In the genomic region with DNA sequence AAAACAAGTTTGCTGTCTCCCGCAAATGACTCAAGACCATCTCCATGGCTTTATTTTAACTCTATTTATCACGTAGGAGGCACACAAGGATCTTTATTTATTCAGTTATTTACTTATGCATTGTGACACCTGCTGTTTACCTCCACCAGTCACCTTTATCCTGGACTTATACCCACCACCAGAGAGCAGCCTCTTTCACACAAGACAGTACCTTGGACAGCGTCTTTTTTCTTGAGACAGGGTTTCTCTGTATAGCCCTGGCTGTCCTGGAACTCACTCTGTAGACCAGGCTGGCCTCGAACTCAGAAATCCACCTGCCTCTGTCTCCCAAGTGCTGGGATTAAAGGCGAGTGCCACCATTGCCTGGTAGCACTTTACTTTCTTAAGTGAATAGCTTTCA, we compare ENCODE assay signal across 11 mouse cellular contexts. TPM values are rescaled to one million over a fixed set of nuclear protein-coding genes. Genes with fewer than 3 reads are reported as not detected.
DNase-seq lines count a peak whose midpoint lies in the region; ATAC-seq and TF ChIP-seq lines count a peak whose summit lies in the region.
"Not testable (repeated sequence)": the region's sequence is repeated elsewhere in the genome, so short reads cannot be mapped to it uniquely, and the experiment has no call there.
"Had no signal": no experiment of that assay in that cellular context is flagged by ENCODE, and none has a peak within 500 bp of the region (broad histone marks: within the 10 kb centered on the region; RNA-seq: fewer than 3 reads in every experiment).

No protein-coding gene starts in this region.

- not testable (repeated sequence) for H3K9me3 ChIP-seq in CH12.LX (replicated peaks; ENCODE audit: low read length); embryonic facial prominence, embryonic 14.5 days (ENCODE audit: control insufficient read depth, low read length); kidney, postnatal 0 days (replicated peaks; ENCODE audit: low read length)

- not testable (repeated sequence) for TF ChIP-seq POLR2A in CH12.LX (IDR thresholded peaks at IDR 0.05; ENCODE audit: low read depth, low read length)

- not testable (repeated sequence) for H3K9ac ChIP-seq in CH12.LX (ENCODE audit: insufficient read depth, low read depth); embryonic facial prominence, embryonic 14.5 days (ENCODE audit: low read depth, low read length); kidney, postnatal 0 days (ENCODE audit: low read depth, low read length)

- ATAC-seq in embryonic facial prominence, embryonic 14.5 days (ENCODE audit: low read depth); kidney, postnatal 0 days (replicated peaks; ENCODE audit: low FRiP score, low read depth): not testable (repeated sequence)
- ATAC-seq in megakaryocyte progenitor cell, adult 5-6 weeks (replicated peaks; ENCODE audit: poor library complexity): 0 out of 2 replicates have a peak, but pooled peaks have one; percentile 44

- H3K4me1 ChIP-seq in CH12.LX (ENCODE audit: control insufficient read depth in 1 of 2, insufficient read depth in 2 of 2); embryonic facial prominence, embryonic 14.5 days (ENCODE audit: control insufficient read depth, insufficient read depth, low read length); kidney, postnatal 0 days (replicated peaks; ENCODE audit: insufficient read depth, low read length): not testable (repeated sequence)

- in situ Hi-C loops in CH12.LX (cut with MboI; ENCODE audit: low pct_ligation_motif_present, low pct_unique_long_range_greater_than_20kb, low sequenced_read_pairs): not testable (repeated sequence)

- H3K79me2 ChIP-seq in CH12.LX (replicated peaks; ENCODE audit: control insufficient read depth, extremely low read depth, insufficient read depth, poor library complexity, severe bottlenecking): not testable (repeated sequence)

- not testable (repeated sequence) for TF ChIP-seq RAD21 in CH12.LX (IDR thresholded peaks at IDR 0.05; ENCODE audit: low read depth, low read length)

- not testable (repeated sequence) for H3K36me3 ChIP-seq in CH12.LX (replicated peaks in 1 of 2; ENCODE audit: control insufficient read depth in 1 of 2, insufficient read depth in 1 of 2, low read length in 1 of 2); embryonic facial prominence, embryonic 14.5 days (ENCODE audit: control insufficient read depth, insufficient read depth, low read length); kidney, postnatal 0 days (ENCODE audit: insufficient read depth, low read length)

- H3K4me2 ChIP-seq in CH12.LX (ENCODE audit: insufficient read depth, low read depth, poor library complexity, severe bottlenecking); embryonic facial prominence, embryonic 14.5 days (ENCODE audit: low read depth, low read length); kidney, postnatal 0 days (ENCODE audit: low read length): not testable (repeated sequence)

- not testable (repeated sequence) for H3K27ac ChIP-seq in CH12.LX (ENCODE audit: insufficient read depth, low read depth); embryonic facial prominence, embryonic 14.5 days (replicated peaks; ENCODE audit: low read depth, low read length); kidney, postnatal 0 days

- not testable (repeated sequence) for H3K4me3 ChIP-seq in CH12.LX (replicated peaks in 1 of 3; ENCODE audit: low read depth in 2 of 3, low read length in 2 of 3, poor library complexity in 1 of 3); embryonic facial prominence, embryonic 14.5 days (ENCODE audit: low read depth, low read length); kidney, postnatal 0 days (replicated peaks; ENCODE audit: low read depth, low read length)

- TF ChIP-seq CTCF in CH12.LX (conservative IDR thresholded peaks at IDR 0.05 in 1 of 2, IDR thresholded peaks at IDR 0.05 in 1 of 2; ENCODE audit: low read depth in 2 of 2, low read length in 2 of 2); kidney, postnatal 0 days (IDR thresholded peaks at IDR 0.05; ENCODE audit: low read depth): not testable (repeated sequence)

- not testable (repeated sequence) for TF ChIP-seq EP300 in CH12.LX (IDR thresholded peaks at IDR 0.05; ENCODE audit: low read length)

- peak; percentile 19 for DNase-seq in CH12.LX (ENCODE audit: extremely low read depth)
- DNase-seq in NIH3T3 (ENCODE audit: low read depth): peak; percentile 56
- peak; percentile 34 for DNase-seq in embryo, embryonic 10 days (ENCODE audit: low spot score)
- DNase-seq in embryonic facial prominence, embryonic 14.5 days (ENCODE audit: low spot score): peak; percentile 24
- peak; percentile 41 for DNase-seq in kidney, postnatal 0 days (ENCODE audit: low spot score)

- peaks cover 11% of the 10 kb centered on the region for H3K27me3 ChIP-seq in CH12.LX (replicated peaks)
- not testable (repeated sequence) for H3K27me3 ChIP-seq in embryonic facial prominence, embryonic 14.5 days (replicated peaks; ENCODE audit: control insufficient read depth, insufficient read depth, low read length); kidney, postnatal 0 days (ENCODE audit: insufficient read depth, low read length)

- 44% methylated on average over 5 of the region's 5 CpGs for WGBS in embryonic facial prominence, embryonic 14.5 days
- WGBS in kidney, postnatal 0 days: 45% methylated on average over 5 of the region's 5 CpGs

- dilution Hi-C loops in CH12.LX (cut with MboI; ENCODE audit: extremely low pct_ligation_motif_present, extremely low pct_unique_long_range_greater_than_20kb, low sequenced_read_pairs): not testable (repeated sequence)

RNA-seq across cellular contexts. Expression of a gene that starts 10.6 kb away (rescaled TPM):
- 13.8 and 14.1 TPM in 2 replicates for total RNA-seq in CH12.LX (2012; rRNA removed)
- total RNA-seq in CH12.LX (2014; rRNA removed): 13.0 and 16.3 TPM in 2 replicates
- 17.9 and 18.0 TPM in 2 replicates for polyA plus RNA-seq in CH12.LX (2012; ENCODE audit: insufficient read length, low read depth)
- polyA plus RNA-seq in embryonic facial prominence, embryonic 14.5 days (2014; fragmentation: Nextera tagmentation; extraction: Ambion mirVana): 12.3 and 14.3 TPM in 2 replicates
- 15.5 and 17.2 TPM in 2 replicates for polyA plus RNA-seq in kidney, postnatal 0 days (2015; fragmentation: Nextera tagmentation; extraction: Ambion mirVana)
- total RNA-seq in megakaryocyte progenitor cell, adult 5-6 weeks (2015): 4.0 and 6.6 TPM in 2 replicates
- total RNA-seq in megakaryocyte progenitor cell, adult 5-6 weeks (2017): 8.1 and 10.8 TPM in 2 replicates

RNA-seq across cellular contexts. Expression of a gene that starts 22.1 kb away (rescaled TPM):
- total RNA-seq in CH12.LX (2012; rRNA removed): 0.13 and 0.17 TPM in 2 replicates
- not detected in 2 replicates for total RNA-seq in CH12.LX (2014; rRNA removed)
- polyA plus RNA-seq in CH12.LX (2012; ENCODE audit: insufficient read length, low read depth): 0.22 TPM in 1 of 2 replicates, not detected in the other
- polyA plus RNA-seq in embryonic facial prominence, embryonic 14.5 days (2014; fragmentation: Nextera tagmentation; extraction: Ambion mirVana): 0.83 and 1.9 TPM in 2 replicates
- 1.3 and 2.2 TPM in 2 replicates for polyA plus RNA-seq in kidney, postnatal 0 days (2015; fragmentation: Nextera tagmentation; extraction: Ambion mirVana)
- total RNA-seq in megakaryocyte progenitor cell, adult 5-6 weeks (2015): not detected in 2 replicates
- total RNA-seq in megakaryocyte progenitor cell, adult 5-6 weeks (2017): not detected in 2 replicates
- total RNA-seq: adrenal gland, postnatal 10 days; heart, adult 2 months; hematopoietic stem cell, adult 5-6 weeks had no signal
- polyA plus RNA-seq: heart, embryonic 11.5 days; kidney, adult 2 months had no signal
